Mouse (Mus musculus): ENCODE data around the gene Pcca. TPM values are rescaled to one million over a fixed set of nuclear protein-coding genes. Genes with fewer than 3 reads are reported as not detected.

The Pcca gene
- total RNA-seq, 1 experiment = 12.3 TPM

- TF ChIP-seq ZC3H11A (IDR thresholded peaks at IDR 0.05; ENCODE audit: borderline replicate concordance, low read depth, low read length) = no peak
- no peak for TF ChIP-seq ZNF384 (IDR thresholded peaks at IDR 0.05; ENCODE audit: low read depth, low read length)
- TF ChIP-seq HCFC1 (IDR thresholded peaks at IDR 0.05; ENCODE audit: borderline replicate concordance, insufficient read depth, low read length) = no peak
- TF ChIP-seq MAFK (IDR thresholded peaks at IDR 0.05; ENCODE audit: insufficient read depth, low read depth, low read length) = no peak
- TF ChIP-seq CHD2 (IDR thresholded peaks at IDR 0.05; ENCODE audit: low read depth, low read length) = no peak
- H3K9ac ChIP-seq (ENCODE audit: insufficient read depth, low read depth, low read length, poor library complexity, severe bottlenecking) = no peak overlapping the region
- in situ Hi-C loops (cut with MboI; ENCODE audit: low sequenced_read_pairs in 2 of 2, unreplicated experiment in 2 of 2) = no loop called here
- H3K36me3 ChIP-seq (ENCODE audit: control insufficient read depth, insufficient read depth, low read length, poor library complexity, severe bottlenecking) = no peaks in the 10 kb centered on the region
- H3K4me1 ChIP-seq (ENCODE audit: control insufficient read depth in 2 of 2, insufficient read depth in 2 of 2, low read length in 2 of 2, poor library complexity in 1 of 2) = no peaks in the 10 kb centered on the region
- DNase-seq (ENCODE audit: low read depth, low spot score) = no peak
- H3K9me3 ChIP-seq (ENCODE audit: control insufficient read depth, insufficient read depth, low read depth, low read length) = no peaks in the 10 kb centered on the region
- H3K27ac ChIP-seq (ENCODE audit: insufficient read depth, low read depth, low read length, poor library complexity, severe bottlenecking) = no peak overlapping the region
- no peak overlapping the region for H3K4me3 ChIP-seq (ENCODE audit: insufficient read depth in 1 of 2, low read depth in 1 of 2, low read length in 2 of 2, poor library complexity in 1 of 2, severe bottlenecking in 1 of 2)
Observed at GRCm38 (mm10) chr14:122835487-122836190, 301.5 kb downstream of the Pcca start.

- Histone ChIP-seq H3K4me3 (ENCODE audit: insufficient read depth in 1 of 2, low read depth in 1 of 2, low read length in 2 of 2, poor library complexity in 1 of 2, severe bottlenecking in 1 of 2) (no peak overlapping the region), H3K27ac (ENCODE audit: insufficient read depth, low read depth, low read length, poor library complexity, severe bottlenecking) (no peak overlapping the region), H3K36me3 (ENCODE audit: control insufficient read depth, insufficient read depth, low read length, poor library complexity, severe bottlenecking) (no peaks in the 10 kb centered on the region), H3K9ac (ENCODE audit: insufficient read depth, low read depth, low read length, poor library complexity, severe bottlenecking) (no peak overlapping the region), H3K9me3 (ENCODE audit: control insufficient read depth, insufficient read depth, low read depth, low read length) (no peaks in the 10 kb centered on the region), H3K4me1 (ENCODE audit: control insufficient read depth in 2 of 2, insufficient read depth in 2 of 2, low read length in 2 of 2, poor library complexity in 1 of 2) (no peaks in the 10 kb centered on the region)
- TF ChIP-seq ZC3H11A (IDR thresholded peaks at IDR 0.05; ENCODE audit: borderline replicate concordance, low read depth, low read length) = no peak
- no peak for TF ChIP-seq MAFK (IDR thresholded peaks at IDR 0.05; ENCODE audit: insufficient read depth, low read depth, low read length)
- TF ChIP-seq CHD2 (IDR thresholded peaks at IDR 0.05; ENCODE audit: low read depth, low read length) = no peak
- TF ChIP-seq ZNF384 (IDR thresholded peaks at IDR 0.05; ENCODE audit: low read depth, low read length) = no peak
- TF ChIP-seq HCFC1 (IDR thresholded peaks at IDR 0.05; ENCODE audit: borderline replicate concordance, insufficient read depth, low read length) = no peak
- no peak for DNase-seq (ENCODE audit: low read depth, low spot score)
- in situ Hi-C loops (cut with MboI; ENCODE audit: low sequenced_read_pairs in 2 of 2, unreplicated experiment in 2 of 2) = no loop called here
Observed at GRCm38 (mm10) chr14:122836221-122836620, 302.1 kb downstream of the Pcca start.

- no peak for TF ChIP-seq ZC3H11A (IDR thresholded peaks at IDR 0.05; ENCODE audit: borderline replicate concordance, low read depth, low read length)
- no peak for TF ChIP-seq MAFK (IDR thresholded peaks at IDR 0.05; ENCODE audit: insufficient read depth, low read depth, low read length)
- TF ChIP-seq HCFC1 (IDR thresholded peaks at IDR 0.05; ENCODE audit: borderline replicate concordance, insufficient read depth, low read length) = no peak
- no peak for TF ChIP-seq CHD2 (IDR thresholded peaks at IDR 0.05; ENCODE audit: low read depth, low read length)
- no peak for TF ChIP-seq ZNF384 (IDR thresholded peaks at IDR 0.05; ENCODE audit: low read depth, low read length)
- Histone ChIP-seq H3K36me3 (ENCODE audit: control insufficient read depth, insufficient read depth, low read length, poor library complexity, severe bottlenecking) (no peaks in the 10 kb centered on the region), H3K4me1 (ENCODE audit: control insufficient read depth in 2 of 2, insufficient read depth in 2 of 2, low read length in 2 of 2, poor library complexity in 1 of 2) (no peaks in the 10 kb centered on the region), H3K27ac (ENCODE audit: insufficient read depth, low read depth, low read length, poor library complexity, severe bottlenecking) (no peak overlapping the region), H3K4me3 (ENCODE audit: insufficient read depth in 1 of 2, low read depth in 1 of 2, low read length in 2 of 2, poor library complexity in 1 of 2, severe bottlenecking in 1 of 2) (no peak overlapping the region), H3K9me3 (ENCODE audit: control insufficient read depth, insufficient read depth, low read depth, low read length) (no peaks in the 10 kb centered on the region), H3K9ac (ENCODE audit: insufficient read depth, low read depth, low read length, poor library complexity, severe bottlenecking) (no peak overlapping the region)
- DNase-seq (ENCODE audit: low read depth, low spot score) = no peak
- in situ Hi-C loops (cut with MboI; ENCODE audit: low sequenced_read_pairs in 2 of 2, unreplicated experiment in 2 of 2) = no loop called here
Observed at GRCm38 (mm10) chr14:122837018-122837417, 302.9 kb downstream of the Pcca start.

GRCm38 (mm10) chr14:122852506-122853057 is 318.5 kb downstream of the Pcca start:
- TF ChIP-seq HCFC1 (IDR thresholded peaks at IDR 0.05; ENCODE audit: borderline replicate concordance, insufficient read depth, low read length) (no peak), ZNF384 (IDR thresholded peaks at IDR 0.05; ENCODE audit: low read depth, low read length) (no peak), CHD2 (IDR thresholded peaks at IDR 0.05; ENCODE audit: low read depth, low read length) (no peak), MAFK (IDR thresholded peaks at IDR 0.05; ENCODE audit: insufficient read depth, low read depth, low read length) (no peak), ZC3H11A (IDR thresholded peaks at IDR 0.05; ENCODE audit: borderline replicate concordance, low read depth, low read length) (no peak)
- no peak overlapping the region for H3K4me3 ChIP-seq (ENCODE audit: insufficient read depth in 1 of 2, low read depth in 1 of 2, low read length in 2 of 2, poor library complexity in 1 of 2, severe bottlenecking in 1 of 2)
- no peaks in the 10 kb centered on the region for H3K9me3 ChIP-seq (ENCODE audit: control insufficient read depth, insufficient read depth, low read depth, low read length)
- DNase-seq (ENCODE audit: low read depth, low spot score) = no peak
- H3K27ac ChIP-seq (ENCODE audit: insufficient read depth, low read depth, low read length, poor library complexity, severe bottlenecking) = no peak overlapping the region
- H3K4me1 ChIP-seq (ENCODE audit: control insufficient read depth in 2 of 2, insufficient read depth in 2 of 2, low read length in 2 of 2, poor library complexity in 1 of 2) = no peaks in the 10 kb centered on the region; a peak in 1 of 4 replicates
- no peaks in the 10 kb centered on the region for H3K36me3 ChIP-seq (ENCODE audit: control insufficient read depth, insufficient read depth, low read length, poor library complexity, severe bottlenecking)
- in situ Hi-C loops (cut with MboI; ENCODE audit: low sequenced_read_pairs in 2 of 2, unreplicated experiment in 2 of 2) = no loop called here
- no peak overlapping the region for H3K9ac ChIP-seq (ENCODE audit: insufficient read depth, low read depth, low read length, poor library complexity, severe bottlenecking)

Data from ES-E14 (cell line).